Mouse (Mus musculus) CH12.LX (cell line): ENCODE measurements around the gene Gcnt1. TPM values are rescaled to one million over a fixed set of nuclear protein-coding genes. Genes with fewer than 3 reads are reported as not detected.

Source experiments
- DNase-seq: peaks from one replicate; pipeline ENCODE4 v3.0.0-alpha.2; 2013; ENCODE audit errors: extremely low read depth
- H3K27ac ChIP-seq: 2 replicates; pipeline ENCODE4 v1.5.1; 2012; ENCODE audit warnings: low read depth, mild to moderate bottlenecking, control low read depth, moderate library complexity; ENCODE audit not compliant: insufficient read depth
- H3K27me3 ChIP-seq: replicated peaks from 2 replicates; pipeline ENCODE3; 2012; ENCODE audit warnings: inconsistent platforms
- H3K36me3 ChIP-seq, 2 experiments: replicated peaks in 1 of 2; 2 replicates each; pipeline versions ENCODE3 to v1.6.1; 2012; ENCODE audit warnings: inconsistent platforms in 1 of 2, low read length in 1 of 2, mild to moderate bottlenecking in 1 of 2, mixed read lengths in 1 of 2, moderate library complexity in 1 of 2; ENCODE audit not compliant: control insufficient read depth in 1 of 2, insufficient read depth in 1 of 2
- H3K4me1 ChIP-seq, 2 experiments: 2 replicates each; pipeline ENCODE4 v1.6.1; 2012; ENCODE audit warnings: inconsistent platforms in 1 of 2, moderate library complexity in 1 of 2; ENCODE audit not compliant: insufficient read depth in 2 of 2, control insufficient read depth in 1 of 2
- H3K4me2 ChIP-seq: 2 replicates; pipeline ENCODE4 v1.6.1; 2012; ENCODE audit warnings: low read depth, mild to moderate bottlenecking, control low read depth; ENCODE audit not compliant: poor library complexity, insufficient read depth, severe bottlenecking
- H3K4me3 ChIP-seq, 3 experiments: fragments of 150-350 bp in 1 of 3; sonication (generic) in 1 of 3; replicated peaks in 1 of 3; 2 replicates each; pipeline versions ENCODE3 to v1.5.1; 2011 to 2012; ENCODE audit warnings: low read depth in 2 of 3, low read length in 2 of 3, mild to moderate bottlenecking in 2 of 3, moderate library complexity in 2 of 3, control low read depth in 1 of 3, improper control_type of control experiment in 1 of 3, inconsistent platforms in 1 of 3, mixed read lengths in 1 of 3; ENCODE audit not compliant: poor library complexity in 1 of 3
- H3K79me2 ChIP-seq: replicated peaks from 2 replicates; pipeline ENCODE4 v1.6.1; 2012; ENCODE audit warnings: mild to moderate bottlenecking, moderate library complexity; ENCODE audit not compliant: control insufficient read depth, poor library complexity, insufficient read depth, severe bottlenecking; ENCODE audit errors: extremely low read depth
- H3K9ac ChIP-seq: 2 replicates; pipeline ENCODE4 v1.6.1; 2012; ENCODE audit warnings: low read depth, mild to moderate bottlenecking, control low read depth, moderate library complexity; ENCODE audit not compliant: insufficient read depth
- H3K9me3 ChIP-seq: replicated peaks from 2 replicates; pipeline ENCODE3; 2012; ENCODE audit warnings: low read length, inconsistent platforms, mixed read lengths
- BHLHE40 ChIP-seq: IDR thresholded peaks from 2 replicates; pipeline ENCODE4 v1.6.1; 2011; ENCODE audit warnings: mild to moderate bottlenecking, low read depth, low read length, improper control_type of control experiment
- CHD2 ChIP-seq: IDR thresholded peaks from 2 replicates; pipeline ENCODE4 v1.6.1; 2011; ENCODE audit warnings: low read length, improper control_type of control experiment
- CTCF ChIP-seq, 2 experiments: IDR thresholded peaks in 1 of 2; conservative IDR thresholded peaks in 1 of 2; 2 replicates each; pipeline ENCODE4 v1.5.1; 2011 to 2012; ENCODE audit warnings: low read depth in 2 of 2, low read length in 2 of 2, improper control_type of control experiment in 1 of 2, inconsistent platforms in 1 of 2, mild to moderate bottlenecking in 1 of 2, moderate library complexity in 1 of 2
- E2F4 ChIP-seq: IDR thresholded peaks from 2 replicates; pipeline ENCODE4 v1.6.1; 2011; ENCODE audit warnings: low read depth, low read length, improper control_type of control experiment; ENCODE audit not compliant: insufficient replicate concordance
- EP300 ChIP-seq: IDR thresholded peaks from 2 replicates; pipeline ENCODE4 v1.6.1; 2011; ENCODE audit warnings: low read length, improper control_type of control experiment
- KAT2A ChIP-seq: IDR thresholded peaks from 2 replicates; pipeline ENCODE4 v1.6.1; 2012; ENCODE audit warnings: low read length, improper control_type of control experiment, inconsistent platforms; ENCODE audit not compliant: insufficient replicate concordance
- MAX ChIP-seq: IDR thresholded peaks from 2 replicates; pipeline ENCODE4 v1.6.1; 2011; ENCODE audit warnings: low read length, improper control_type of control experiment
- MEF2A ChIP-seq: IDR thresholded peaks from 2 replicates; pipeline ENCODE4 v1.6.1; 2014; ENCODE audit warnings: low read depth, mild to moderate bottlenecking, inconsistent platforms, low read length, improper control_type of control experiment, borderline replicate concordance
- MYC ChIP-seq: IDR thresholded peaks from 2 replicates; pipeline ENCODE4 v1.6.1; 2011; ENCODE audit warnings: low read depth, mild to moderate bottlenecking, improper control_type of control experiment, low read length
- NELFE ChIP-seq: IDR thresholded peaks from 2 replicates; pipeline ENCODE4 v1.6.1; 2011; ENCODE audit warnings: low read depth, low read length, improper control_type of control experiment
- POLR2A ChIP-seq: IDR thresholded peaks from 2 replicates; pipeline ENCODE4 v1.6.1; 2011; ENCODE audit warnings: low read depth, mild to moderate bottlenecking, improper control_type of control experiment, low read length
- RAD21 ChIP-seq: IDR thresholded peaks from 2 replicates; pipeline ENCODE4 v1.6.1; 2011; ENCODE audit warnings: low read depth, mild to moderate bottlenecking, low read length, improper control_type of control experiment, moderate library complexity
- SIN3A ChIP-seq: IDR thresholded peaks from 2 replicates; pipeline ENCODE4 v1.6.1; 2012; ENCODE audit warnings: low read length, improper control_type of control experiment, inconsistent platforms
- SMC3 ChIP-seq: IDR thresholded peaks from 2 replicates; pipeline ENCODE4 v1.6.1; 2011; ENCODE audit warnings: low read depth, low read length, improper control_type of control experiment
- TCF12 ChIP-seq: IDR thresholded peaks from 2 replicates; pipeline ENCODE4 v1.6.1; 2014; ENCODE audit warnings: low read depth, mild to moderate bottlenecking, inconsistent platforms, low read length, improper control_type of control experiment
- UBTF ChIP-seq: IDR thresholded peaks from 2 replicates; pipeline ENCODE4 v1.6.1; 2012; ENCODE audit warnings: low read depth, mild to moderate bottlenecking, inconsistent platforms, low read length, improper control_type of control experiment, moderate library complexity
- ZC3H11A ChIP-seq: IDR thresholded peaks from 2 replicates; pipeline ENCODE4 v1.6.1; 2012; ENCODE audit warnings: low read depth, mild to moderate bottlenecking, inconsistent platforms, low read length, improper control_type of control experiment
- dilution Hi-C: fragments of 300-500 bp; cut with MboI; formaldehyde crosslinking; loops from 2 replicates; pipeline ENCODE4 v1.14.3; 2020; ENCODE audit warnings: low sequenced_read_pairs; ENCODE audit not compliant: extremely low pct_unique_long_range_greater_than_20kb, extremely low pct_ligation_motif_present
- in situ Hi-C: fragments of 300-500 bp; cut with MboI; formaldehyde crosslinking; loops from 3 replicates; pipeline ENCODE4 v1.14.3; 2019; ENCODE audit warnings: low sequenced_read_pairs, low pct_ligation_motif_present, low pct_unique_long_range_greater_than_20kb, mixed read lengths
- polyA plus RNA-seq: library from polyadenylated mRNA; unstranded; fragments of >175 nt; gene quantifications from 2 replicates; pipeline ENCODE4 v1.2.1, GENCODE M21; 2012; ENCODE audit warnings: low read depth; ENCODE audit not compliant: insufficient read length
- total RNA-seq, 2 experiments: library from RNA; depleted of rRNA; stranded (reverse); fragments of 300-350 nt in 1 of 2; fragments of >200 nt in 1 of 2; gene quantifications; 2 replicates each; pipeline ENCODE4 v1.2.3; 2012 to 2014

Gene Gcnt1
- 3.8 and 4.2 TPM in 2 replicates for total RNA-seq (2012; rRNA removed)
- 6.6 and 8.4 TPM in 2 replicates for total RNA-seq (2014; rRNA removed)
- 7.0 and 7.6 TPM in 2 replicates for polyA plus RNA-seq

DNA sequence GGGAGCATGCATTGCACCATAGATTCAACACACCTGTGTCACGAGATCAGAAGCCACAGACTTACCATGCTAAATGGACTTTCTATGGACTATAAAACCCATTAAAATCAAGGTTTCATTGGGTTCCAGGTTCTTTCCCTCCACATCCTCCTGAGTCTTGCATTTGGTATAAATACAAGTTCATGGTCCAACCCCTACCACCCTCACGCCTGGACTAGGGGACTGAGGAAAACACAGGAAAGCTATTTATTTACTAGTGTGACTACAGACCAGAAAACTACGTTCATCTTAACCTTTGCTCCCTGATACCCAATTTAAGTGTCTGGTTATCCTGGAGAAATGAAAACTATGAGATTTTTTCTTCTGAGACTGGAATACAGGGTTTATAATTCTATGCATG lies at the start of gene Gcnt1:
Gene Gcnt1, minus strand, starts transcription at position 144 of the 400 bp plus-strand sequence.
- no peak within 1 kb of the TSS for H3K4me2 ChIP-seq
- no peaks in the 10 kb centered on the region for H3K36me3 ChIP-seq
- in situ Hi-C loops = no loop called here
- no peak within 1 kb of the TSS for H3K27ac ChIP-seq
- H3K9me3 ChIP-seq = no peaks in the 10 kb centered on the region
- no peaks in the 10 kb centered on the region for H3K4me1 ChIP-seq
- no peaks in the 10 kb centered on the region for H3K79me2 ChIP-seq
- no peak within 1 kb of the TSS for H3K9ac ChIP-seq
- DNase-seq = no peak
- H3K27me3 ChIP-seq = no peaks in the 10 kb centered on the region
- no peak within 1 kb of the TSS for H3K4me3 ChIP-seq
- TF ChIP-seq CHD2 (no peak), CTCF (conservative IDR thresholded peaks at IDR 0.05 in 1 of 2, IDR thresholded peaks at IDR 0.05 in 1 of 2; ENCODE audit: low read depth in 2 of 2, low read length in 2 of 2) (no peak), NELFE (no peak), UBTF (no peak), KAT2A (no peak), MEF2A (no peak), SMC3 (no peak)
- dilution Hi-C loops = no loop called here

DNA sequence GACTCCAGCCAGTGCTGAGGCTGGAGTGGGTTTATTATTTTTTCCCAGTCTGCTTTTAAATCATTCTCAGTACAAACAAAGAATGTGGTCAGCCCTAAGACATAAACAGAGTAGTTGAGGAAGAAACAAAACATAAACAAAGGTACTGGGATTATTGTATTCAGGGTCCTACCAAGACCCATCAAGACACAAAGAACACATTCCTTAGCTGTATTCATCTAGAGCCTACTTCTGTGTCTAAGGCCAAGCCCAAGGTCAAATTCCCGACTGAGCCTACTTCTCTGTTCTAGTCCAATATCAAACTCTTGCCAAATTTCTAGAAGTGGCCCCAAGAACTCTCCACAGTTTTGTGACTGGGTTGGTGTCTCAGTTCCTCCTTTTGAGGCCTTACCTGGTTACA lies 45.2 kb upstream of the Gcnt1 start:
- H3K4me3 ChIP-seq = no peak overlapping the region
- in situ Hi-C loops = no loop called here
- no peaks in the 10 kb centered on the region for H3K27me3 ChIP-seq
- peaks cover 0 to 6% of the 10 kb centered on the region in 2 experiments; a peak in 1 of 4 replicates for H3K4me1 ChIP-seq
- no peak for DNase-seq
- no peak overlapping the region for H3K27ac ChIP-seq
- H3K4me2 ChIP-seq = no peak overlapping the region
- TF ChIP-seq EP300 (peak; percentile 22; the same call in 1 of the 2 replicates), SIN3A (no peak), KAT2A (no peak), MYC (no peak), RAD21 (no peak)
- TF ChIP-seq, all 38 proteins: peak for 1
- H3K9ac ChIP-seq = no peak overlapping the region
- no peaks in the 10 kb centered on the region for H3K36me3 ChIP-seq
- dilution Hi-C loops = no loop called here
- no peaks in the 10 kb centered on the region for H3K9me3 ChIP-seq
- no peaks in the 10 kb centered on the region for H3K79me2 ChIP-seq

DNA sequence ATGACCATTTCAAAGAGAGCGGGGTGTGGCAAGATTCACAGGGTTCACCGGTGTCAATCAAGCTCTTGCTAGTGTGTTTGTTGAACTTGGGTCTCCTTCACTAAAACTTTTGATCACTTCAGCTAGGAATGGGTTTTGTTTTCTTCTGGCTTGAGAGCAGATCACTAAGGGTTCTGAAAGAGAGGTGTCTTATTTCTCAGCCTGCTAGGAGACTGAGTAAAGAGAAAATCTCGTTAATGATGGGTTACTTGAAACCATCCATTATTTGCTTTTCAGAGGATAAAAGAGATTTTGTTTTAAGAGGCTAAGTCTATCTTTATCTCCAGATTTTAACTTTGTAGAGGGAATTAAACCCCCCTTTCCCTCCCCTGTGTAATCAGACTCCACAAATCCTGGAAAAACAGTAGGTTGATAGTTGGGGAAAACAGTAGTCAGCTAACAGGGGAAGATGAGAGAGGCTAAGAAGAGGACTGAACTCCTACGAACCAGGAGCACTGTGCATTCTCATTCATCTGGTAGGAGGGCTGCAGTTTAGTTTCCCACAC lies 40.3 kb upstream of the Gcnt1 start:
- Histone ChIP-seq H3K4me3 (no peak overlapping the region), H3K9ac (no peak overlapping the region), H3K4me2 (no peak overlapping the region), H3K79me2 (no peaks in the 10 kb centered on the region), H3K9me3 (no peaks in the 10 kb centered on the region), H3K27me3 (no peaks in the 10 kb centered on the region), H3K27ac (no peak overlapping the region), H3K36me3 (no peaks in the 10 kb centered on the region), H3K4me1 (peaks cover 0 to 3% of the 10 kb centered on the region in 2 experiments; a peak in 1 of 4 replicates)
- no peak for TF ChIP-seq BHLHE40
- no peak for TF ChIP-seq POLR2A
- no peak for TF ChIP-seq MAX
- TF ChIP-seq ZC3H11A = no peak
- TF ChIP-seq TCF12 = no peak
- no peak for TF ChIP-seq E2F4
- no peak for DNase-seq
- in situ Hi-C loops (no loop called here), dilution Hi-C loops (no loop called here)
